Mouse (Mus musculus) lung, postnatal 4 days (tissue): ENCODE results near the gene Tent2.

Source experiments
- DNase-seq, 2 experiments: peaks; one replicate each; pipeline ENCODE4 v3.0.0; 2021

The Tent2 gene

DNA sequence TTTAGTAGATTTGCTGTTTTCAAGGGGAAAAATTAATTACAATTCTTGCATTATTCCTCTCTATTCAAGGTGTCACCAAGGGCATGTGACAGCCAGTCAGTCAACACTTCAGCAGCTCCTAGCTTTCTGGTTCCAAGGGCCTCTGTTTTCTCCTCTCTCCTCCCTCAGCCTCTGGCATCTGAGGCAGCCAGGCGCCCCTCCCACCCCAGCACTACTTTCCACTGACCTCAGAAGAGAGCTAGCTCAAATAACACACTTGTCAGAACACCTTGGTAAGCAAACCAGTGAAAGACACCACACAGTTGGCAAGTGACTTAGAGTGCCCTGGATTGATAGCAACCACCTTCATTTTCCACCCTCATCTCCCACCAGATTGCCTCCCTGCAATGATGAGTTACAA lies 54.1 kb downstream of the Tent2 start:
- DNase-seq = peak; percentile 34 to 65

DNA sequence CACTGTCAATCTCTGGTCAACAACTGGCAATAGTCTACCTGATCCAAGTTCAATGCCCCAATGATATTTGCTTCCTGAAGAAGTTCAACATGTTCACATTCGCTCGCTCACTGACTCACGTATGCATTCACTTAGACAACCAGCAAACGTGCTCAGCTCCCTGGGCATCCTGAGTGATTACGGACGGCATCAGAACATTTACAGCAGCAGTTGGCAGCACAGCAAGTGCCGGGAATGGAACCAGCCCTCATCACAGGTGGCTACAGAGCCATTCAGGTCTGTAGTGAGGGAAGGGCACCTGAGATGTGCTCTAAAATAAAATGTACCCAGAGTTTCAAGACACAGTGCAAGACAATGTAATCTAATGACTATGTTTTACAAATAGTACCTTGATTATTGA lies 55.1 kb downstream of the Tent2 start:
- DNase-seq = no peak

DNA sequence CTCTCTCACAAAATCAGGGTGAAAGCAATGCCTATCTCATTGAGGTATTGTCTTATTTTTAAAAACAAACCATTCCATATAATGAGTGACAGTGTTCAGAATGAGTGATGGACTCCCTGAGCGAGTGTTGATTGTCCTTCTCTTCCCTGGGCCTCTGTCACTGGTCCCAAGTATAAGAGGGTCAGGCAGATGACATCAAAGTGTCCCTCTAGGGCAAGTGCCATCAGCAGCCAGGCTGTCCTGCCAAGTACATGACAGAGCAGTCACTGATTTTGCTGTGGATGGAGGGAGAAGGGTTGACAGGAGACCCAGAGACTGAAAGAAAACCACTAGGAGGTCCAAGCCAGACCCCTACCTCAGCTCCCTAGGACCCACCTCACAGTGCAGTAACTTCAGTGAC lies 55.9 kb downstream of the Tent2 start:
- no peak for DNase-seq

DNA sequence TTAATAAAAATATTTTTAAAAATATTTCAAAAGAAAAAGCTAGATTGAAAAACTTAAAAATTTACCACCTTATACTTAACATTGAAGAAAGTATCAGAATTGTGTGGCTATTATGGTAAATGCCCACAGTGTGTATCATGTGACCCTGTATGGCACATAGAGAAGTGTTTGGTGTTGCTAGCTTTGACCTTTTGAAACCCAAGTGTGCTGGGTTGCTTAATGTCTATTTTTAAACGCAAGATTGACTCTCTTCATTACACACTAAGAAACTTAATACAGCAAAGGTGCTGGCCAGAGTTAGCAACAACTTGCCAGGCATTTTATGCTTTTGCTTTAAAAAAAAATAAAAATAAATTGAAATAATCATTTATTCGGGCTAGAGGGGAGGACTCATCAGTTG lies 56.7 kb downstream of the Tent2 start:
- DNase-seq = no peak

DNA sequence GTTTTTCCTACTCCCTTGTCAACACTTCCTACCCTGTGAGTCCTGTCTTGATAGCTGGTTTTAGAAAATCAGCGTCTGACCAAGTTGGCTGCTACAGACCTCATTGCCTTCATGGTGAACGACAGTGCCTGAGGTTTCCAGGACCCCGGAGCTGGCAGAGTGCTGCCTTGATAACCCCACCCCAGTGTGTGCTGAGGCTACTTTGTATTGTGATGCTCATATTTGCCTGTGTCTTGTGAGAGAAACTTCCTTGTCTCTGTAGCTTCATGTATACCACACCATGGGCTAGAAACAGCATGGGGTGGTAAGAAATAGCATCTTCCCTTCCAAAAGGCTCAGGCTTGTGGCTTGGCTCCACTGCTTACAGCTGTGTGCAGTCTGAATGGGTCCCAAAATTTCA lies 61.5 kb downstream of the Tent2 start:
- DNase-seq = no peak

DNA sequence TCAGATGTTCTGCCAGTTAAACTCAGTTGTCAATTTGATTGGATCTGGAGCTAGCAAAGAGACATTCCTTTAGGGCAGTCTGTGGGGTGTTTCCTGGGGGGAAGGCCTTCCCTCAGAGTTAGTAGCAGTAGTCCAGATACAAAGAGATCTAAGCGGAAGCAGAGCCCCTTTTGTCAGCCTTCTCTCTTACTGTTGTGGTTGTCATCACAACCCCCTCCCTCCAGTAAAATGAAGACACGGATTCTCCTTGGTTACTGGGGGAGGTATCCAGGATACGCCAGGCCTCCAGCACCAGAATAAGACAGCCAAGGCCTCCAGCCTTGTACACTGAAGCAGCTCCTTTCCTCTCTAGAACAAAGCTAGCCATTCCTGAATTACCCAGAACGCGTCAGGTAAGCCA lies 63.2 kb downstream of the Tent2 start:
- DNase-seq = no peak

- no peak for DNase-seq
Observed at GRCm38 (mm10) chr13:93128111-93128860, 63.9 kb downstream of the Tent2 start.

DNA sequence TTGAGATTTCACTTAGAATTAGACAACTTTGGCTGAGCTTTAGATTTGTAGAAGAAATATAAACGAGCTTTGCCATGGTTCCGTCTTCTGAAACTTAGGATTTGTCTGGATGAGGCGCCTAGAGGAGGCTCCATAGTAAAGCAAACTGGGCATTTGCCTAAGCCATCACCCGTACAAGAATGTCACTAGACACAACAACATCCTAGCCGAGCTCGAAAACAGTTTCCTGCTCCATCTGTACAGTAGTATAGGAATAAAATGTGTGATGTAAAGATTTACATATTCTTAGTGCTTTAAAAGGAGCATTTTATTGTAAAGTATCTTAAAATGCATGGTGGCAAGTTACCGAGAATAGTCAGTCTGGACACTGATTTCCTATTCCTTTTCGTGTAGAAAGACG lies 69.9 kb downstream of the Tent2 start:
- DNase-seq = no peak

DNA sequence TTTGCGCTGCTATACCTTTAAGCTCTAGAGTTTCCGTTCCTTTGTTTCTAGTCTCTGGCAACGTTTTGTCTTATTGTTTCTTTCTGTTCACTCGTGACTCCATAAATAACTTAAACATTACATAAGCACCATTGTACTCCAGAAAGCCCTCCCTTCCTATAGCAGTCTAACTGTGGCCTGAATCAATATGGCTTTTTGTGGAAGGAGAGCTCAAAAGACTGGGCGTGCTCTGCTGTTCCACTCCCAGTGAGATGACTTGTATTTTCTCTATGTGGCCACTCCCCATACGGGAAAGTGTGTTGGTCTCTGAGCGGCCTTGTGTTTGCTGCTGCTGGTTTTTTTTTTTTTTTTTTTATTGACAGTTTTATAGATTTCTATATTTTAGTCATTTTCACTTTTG lies 74.9 kb downstream of the Tent2 start:
- DNase-seq = no peak

DNA sequence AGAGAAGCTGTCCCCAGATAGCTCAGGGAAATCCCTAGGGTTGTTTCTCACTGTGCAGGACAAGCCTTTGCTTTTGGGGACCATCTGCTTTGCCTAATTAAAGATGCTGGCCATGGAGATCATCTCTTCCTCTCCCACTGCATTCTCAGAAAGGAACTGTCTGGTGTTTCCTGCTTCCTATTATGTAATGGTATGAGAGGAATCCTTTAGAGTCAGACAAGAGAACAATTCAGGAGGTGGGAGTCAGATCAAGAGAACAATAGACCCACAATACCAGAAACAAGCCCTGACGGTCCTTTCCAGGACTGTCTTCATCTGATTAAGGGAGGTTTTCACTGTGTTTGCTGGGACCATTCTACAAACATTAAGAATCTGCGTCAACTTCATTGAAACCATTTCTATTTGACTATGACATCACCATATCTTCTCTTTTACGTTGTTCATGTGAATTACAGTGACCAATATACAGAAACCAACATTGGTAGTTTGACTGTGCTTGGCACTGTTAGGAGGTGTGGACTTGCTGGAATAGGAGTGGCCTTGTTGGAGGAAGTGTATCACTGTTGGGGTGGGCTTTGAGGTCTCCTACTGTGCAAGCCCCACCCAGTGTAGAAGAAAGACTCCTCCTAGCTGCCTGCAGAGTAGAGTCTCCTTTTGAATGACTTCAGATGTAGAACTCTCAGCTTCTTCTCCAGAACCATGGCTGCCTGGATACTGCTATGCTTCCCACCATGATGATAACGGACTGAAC lies 89.7 kb downstream of the Tent2 start:
- DNase-seq = no peak

- no peak for DNase-seq
Observed at GRCm38 (mm10) chr13:93098596-93098995, 93.6 kb downstream of the Tent2 start.

GRCm38 (mm10) chr13:93096643-93097042 lies 95.5 kb downstream of the Tent2 start:
- DNase-seq = no peak
